Mouse (Mus musculus) layer of hippocampus, postnatal 25 days (tissue): ENCODE data around the gene Fbxl8. TPM values are rescaled to one million over a fixed set of nuclear protein-coding genes. Genes with fewer than 3 reads are reported as not detected.
"Not testable (repeated sequence)": the region's sequence is repeated elsewhere in the genome, so short reads cannot be mapped to it uniquely, and the experiment has no call there.

ENCODE experiments used
- DNase-seq, 2 experiments: peaks; one replicate each; pipeline ENCODE4 v3.0.0; 2022; ENCODE audit warnings: mixed read lengths in 2 of 2, low spot score in 1 of 2; ENCODE audit errors: extremely low spot score in 1 of 2
- total RNA-seq, 2 experiments: library from RNA; stranded (reverse); gene quantifications; 2 replicates each; pipeline ENCODE4 v1.2.3; 2021

Fbxl8 gene
- total RNA-seq: under 1 TPM; 0.69 to 0.94 TPM

DNA sequence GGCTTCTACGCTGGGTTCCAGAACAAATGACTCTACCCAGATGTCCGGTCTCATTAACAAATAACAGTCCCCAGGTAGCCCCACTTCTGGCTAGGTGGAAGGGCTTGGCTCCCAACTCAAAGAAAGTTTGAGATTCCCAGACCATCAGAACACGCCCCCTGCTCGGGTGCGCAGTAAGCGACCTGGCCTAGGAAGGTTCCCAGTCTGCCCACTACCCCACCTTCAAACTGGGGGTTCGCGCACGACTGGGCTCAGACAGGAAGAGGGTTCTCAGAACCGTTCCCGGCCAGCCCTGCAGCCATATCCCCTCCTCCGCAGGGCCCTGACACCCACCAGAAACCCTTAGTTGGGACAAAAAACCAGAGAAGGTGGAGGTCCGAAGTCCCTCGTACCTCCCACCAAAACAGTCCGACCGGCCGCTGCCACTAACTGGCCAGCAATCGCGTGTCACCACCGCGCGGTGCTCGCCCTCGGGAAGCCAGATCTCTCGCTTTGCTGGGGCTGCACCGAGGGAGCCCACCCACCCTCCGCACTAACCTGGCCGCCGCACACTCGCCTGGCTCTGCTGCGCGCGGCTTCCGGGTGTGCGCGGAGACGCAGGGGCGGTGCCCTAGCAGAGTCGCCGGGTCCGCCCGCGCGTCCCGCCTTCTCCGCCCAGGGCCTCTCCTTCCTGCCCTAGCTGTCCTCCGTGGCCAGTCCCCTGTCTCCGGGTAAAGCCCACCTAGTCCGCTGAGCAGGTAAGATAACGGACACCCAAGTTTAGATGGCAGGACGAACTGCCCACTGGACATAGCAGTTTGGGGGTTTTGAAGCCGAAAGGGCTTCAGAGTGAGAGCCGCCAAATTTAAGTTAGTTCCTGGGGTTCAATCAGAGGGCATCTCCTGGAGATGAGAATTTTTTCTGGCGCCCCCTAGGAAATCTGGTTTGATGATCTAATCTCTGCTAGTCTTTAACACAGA lies at the start of gene Fbxl8, which contains the start of gene Tradd:
Gene Fbxl8 (plus strand): TSS at position 625 of the 959 bp plus-strand sequence.
Gene Tradd (minus strand): TSS at position 586 of the 959 bp plus-strand sequence.
- no peak for DNase-seq

DNA sequence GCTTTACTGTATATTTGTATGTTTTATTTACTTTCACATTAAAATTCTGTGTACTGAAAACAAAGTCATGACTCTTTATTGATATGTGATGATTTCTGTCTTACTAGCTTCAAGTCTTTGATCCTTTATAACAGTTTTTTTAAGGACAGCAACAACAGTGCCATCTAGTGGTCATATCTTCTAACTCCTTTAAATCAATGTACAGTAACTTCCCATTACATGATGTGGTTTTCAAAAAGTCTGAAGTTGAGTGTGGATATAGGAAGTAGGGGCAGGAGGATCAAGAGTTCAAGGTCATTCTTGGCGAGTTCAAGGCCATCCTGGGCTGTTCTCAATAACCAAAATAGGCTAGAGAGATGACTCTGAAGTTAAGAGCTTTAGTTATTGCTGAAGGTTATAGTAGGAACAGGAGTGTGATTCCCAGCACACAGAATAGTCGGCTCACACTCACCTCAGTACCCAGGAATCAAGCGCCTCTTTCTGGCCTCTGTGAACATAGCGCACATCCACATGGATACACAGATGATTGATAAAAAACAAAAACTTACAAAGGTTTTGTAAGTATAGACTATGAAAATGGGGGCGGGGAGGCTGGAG lies 46.4 kb upstream of the Fbxl8 start:
- no peak for DNase-seq

DNA sequence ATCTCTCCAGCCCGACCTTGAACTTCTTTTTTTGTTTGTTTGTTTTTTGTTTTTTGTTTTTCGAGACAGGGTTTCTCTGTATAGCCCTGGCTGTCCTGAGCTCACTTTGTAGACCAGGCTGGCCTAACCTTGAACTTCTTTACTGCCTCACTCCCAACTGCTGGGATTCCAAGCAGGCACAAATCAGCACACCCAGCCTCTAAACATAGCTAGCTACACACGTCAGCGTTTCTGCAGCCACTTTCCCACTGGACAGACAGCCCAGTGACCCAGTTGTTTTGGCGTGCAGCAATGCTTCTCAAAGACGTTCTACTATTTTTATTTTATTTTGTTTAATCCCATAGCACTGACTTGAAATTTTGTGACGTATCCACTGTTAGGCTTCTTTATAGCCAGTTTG lies 40.6 kb upstream of the Fbxl8 start:
- DNase-seq: peak in 1 of 2 experiments; percentile 7

DNA sequence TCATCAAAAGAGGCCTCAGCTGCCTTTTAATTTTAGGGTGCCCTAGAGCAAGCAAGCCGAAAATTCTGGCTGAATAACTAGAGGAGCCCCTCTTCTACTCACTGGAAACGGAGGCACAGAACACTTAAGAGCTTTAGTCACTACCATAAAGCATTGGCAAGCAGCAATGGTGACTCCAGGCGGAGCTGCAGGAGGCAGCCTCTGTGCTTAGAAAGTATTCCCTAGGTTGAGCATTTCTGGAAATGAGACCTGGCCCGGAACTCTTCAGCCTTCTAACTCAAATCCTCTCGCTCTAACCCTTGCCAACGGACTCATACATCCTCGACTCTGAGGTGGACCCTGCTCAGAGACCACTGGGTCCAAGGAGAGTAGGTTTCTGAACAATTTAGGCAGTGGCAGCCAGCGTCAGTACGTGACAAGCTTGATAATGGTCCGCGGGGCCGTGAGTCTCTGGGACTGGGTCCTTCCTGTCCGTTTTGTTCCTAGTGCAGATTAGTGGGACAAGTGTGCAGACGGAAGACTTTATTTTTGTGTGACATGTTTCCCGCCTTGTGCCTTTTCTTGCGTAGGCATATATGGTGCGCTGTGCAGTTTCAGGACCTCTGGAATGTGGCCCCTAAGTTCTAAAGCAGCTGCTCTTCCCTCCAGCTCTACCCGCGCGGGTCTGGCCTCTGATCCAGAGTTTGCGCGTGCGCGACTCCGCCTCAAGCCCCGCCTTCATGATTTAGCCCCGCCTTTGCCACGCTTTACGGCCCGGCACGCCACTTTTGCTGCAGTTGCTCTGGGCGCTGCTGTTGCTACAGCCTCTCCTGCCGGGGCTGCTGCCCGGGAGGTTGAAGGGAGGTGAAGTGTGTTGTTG lies 39.8 kb upstream of the Fbxl8 start, which contains the start of gene D230025D16Rik:
Gene D230025D16Rik (plus strand): TSS at position 733 of the 859 bp plus-strand sequence.
- DNase-seq: peak; percentile 91 to 95

DNA sequence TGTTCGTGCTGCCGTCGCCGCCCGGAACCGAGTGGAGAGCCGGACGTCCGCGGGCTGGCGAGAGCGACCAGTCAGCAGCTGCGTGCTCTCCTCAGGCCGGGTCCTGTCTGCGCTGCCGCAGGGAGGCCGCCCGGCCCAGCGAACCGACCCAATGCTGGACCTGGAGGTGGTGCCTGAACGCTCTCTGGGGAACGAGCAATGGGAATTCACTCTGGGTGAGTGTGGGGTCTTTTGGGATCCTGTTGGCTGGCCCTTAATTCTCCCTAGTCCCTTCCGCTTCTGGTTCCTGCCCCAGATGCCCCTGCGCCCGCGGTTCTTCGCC lies 39.2 kb upstream of the Fbxl8 start:
- DNase-seq: no peak

DNA sequence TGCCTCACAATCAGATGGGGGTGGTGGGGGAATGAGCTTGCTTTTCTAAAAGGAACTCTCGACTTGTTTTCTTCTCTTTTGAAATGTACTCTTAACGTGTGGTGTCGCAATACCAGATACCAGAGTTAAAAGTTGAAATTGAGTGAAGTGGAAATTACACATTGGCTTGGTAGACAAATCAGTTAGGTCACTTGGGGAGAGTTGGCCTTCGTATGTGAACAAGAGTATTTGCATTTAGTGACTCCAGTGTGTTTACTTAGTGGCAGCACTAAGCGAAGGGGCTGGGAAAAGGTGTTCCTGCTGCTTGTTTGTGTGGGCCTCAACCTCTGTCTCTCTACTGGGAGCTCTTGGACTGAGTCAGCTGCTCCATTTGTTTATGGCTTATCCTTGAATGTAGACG lies 38.5 kb upstream of the Fbxl8 start:
- DNase-seq: no peak

DNA sequence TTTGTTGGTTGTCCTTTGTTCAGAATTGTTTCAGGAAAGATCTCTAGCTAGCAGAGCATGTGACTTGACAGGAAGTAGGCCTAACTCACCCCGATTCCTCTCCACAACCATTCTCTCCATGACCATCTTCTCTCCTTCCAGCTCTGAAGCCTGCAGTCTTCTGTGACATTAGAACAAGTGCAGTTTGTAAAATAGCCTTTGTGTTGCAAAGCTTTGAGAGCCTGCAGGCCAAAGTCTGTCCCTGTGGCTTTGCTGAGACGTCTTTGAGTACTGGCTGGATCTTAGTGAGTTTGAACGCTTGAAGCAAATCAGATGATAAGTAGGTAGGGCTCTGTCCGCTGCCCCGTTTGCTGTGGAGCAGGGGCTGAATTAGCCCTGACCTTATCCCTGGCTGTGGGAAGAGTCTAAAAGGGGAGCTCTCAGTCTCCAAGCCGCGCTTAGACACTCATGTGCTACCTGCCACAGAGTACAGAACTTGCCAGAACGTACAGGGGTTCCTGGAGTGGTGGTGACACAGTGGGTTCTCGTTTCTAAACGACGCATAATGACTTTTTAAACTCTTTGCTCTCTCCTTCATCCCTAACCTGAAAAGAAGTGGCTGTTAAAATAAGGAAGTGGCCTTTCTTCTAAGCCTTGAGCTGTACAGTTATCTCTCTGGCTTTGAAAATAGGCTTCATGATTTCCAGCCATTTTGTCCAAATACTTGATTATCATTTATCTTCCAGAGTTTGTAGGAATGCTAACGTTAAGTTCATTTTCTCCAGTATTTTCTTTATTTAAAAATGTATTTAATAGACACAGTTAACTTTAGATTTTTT lies 32.7 kb upstream of the Fbxl8 start:
- DNase-seq: no peak

DNA sequence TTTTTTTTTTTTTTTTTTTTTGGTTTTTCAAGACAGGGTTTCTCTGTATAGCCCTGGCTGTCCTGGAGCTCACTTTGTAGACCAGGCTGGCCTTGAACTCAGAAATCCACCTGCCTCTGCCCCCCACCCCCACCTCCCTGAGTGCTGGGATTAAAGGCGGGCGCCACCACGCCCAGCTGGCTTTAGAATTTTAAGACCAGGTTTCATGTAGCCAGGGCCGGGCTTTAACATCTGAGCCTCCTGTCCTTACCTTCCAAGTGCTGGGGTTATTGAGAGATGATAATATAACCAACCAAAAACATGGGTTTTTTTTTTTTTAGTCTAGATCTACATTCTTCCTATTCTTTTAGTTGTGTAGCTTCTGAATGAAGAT lies 32.1 kb upstream of the Fbxl8 start:
- not testable (repeated sequence) for DNase-seq

DNA sequence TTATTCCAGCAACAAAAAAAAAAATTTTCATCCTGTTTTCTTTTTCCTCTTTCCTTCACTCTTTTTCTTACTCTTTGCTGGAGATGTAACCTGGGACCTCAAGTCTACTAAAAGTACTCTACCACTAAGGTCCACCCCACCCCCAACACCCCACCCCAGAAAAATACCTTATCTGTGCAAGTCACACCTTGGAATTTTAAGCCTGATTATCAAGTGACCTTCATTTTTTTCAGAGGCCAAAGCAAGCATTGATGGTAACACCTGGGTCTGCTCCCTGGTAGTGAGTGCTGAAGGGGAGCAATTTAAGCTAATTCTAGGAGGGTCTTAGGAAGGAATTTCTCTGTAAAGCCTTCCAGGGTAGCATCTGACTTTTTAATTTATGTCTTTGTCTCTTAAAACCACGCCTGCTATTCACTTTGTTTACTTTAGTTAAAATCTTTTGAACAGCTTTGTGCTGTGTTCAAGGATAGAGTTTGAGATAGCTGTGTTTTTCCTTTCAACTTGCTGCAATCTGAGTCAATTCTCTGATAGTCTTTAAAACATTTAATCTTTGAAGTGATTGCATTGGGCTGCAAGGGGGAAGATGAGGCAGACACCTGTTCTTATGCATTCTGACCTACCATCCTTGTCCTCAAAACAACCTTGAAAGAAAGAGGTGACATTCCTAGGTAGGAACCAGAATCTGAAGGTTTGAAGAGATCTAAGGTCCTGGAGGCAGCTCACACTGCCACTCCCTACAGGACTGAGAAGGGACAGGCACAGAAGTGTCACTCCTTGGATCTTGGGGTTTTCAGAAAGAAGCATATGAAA lies 31.1 kb upstream of the Fbxl8 start:
- DNase-seq: no peak

DNA sequence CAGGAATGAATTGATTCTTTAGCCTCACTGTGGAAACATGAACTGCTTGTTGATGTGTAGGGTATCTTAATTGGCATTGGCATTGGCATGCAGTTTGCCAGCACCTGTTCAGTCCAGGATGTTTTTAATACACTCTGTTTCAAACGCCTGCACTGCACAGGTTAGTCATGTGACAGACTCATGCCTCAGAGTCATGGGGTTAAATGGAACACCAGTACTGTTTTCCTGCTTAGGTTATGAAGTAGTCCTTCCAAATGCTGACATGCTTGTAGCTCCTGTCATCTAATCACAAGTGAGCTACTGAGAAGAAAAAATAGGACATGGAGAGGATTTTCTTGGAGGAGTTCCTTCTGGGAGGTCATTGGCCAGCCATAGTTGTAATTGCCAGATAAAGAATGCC lies 29.2 kb upstream of the Fbxl8 start:
- no peak for DNase-seq

DNA sequence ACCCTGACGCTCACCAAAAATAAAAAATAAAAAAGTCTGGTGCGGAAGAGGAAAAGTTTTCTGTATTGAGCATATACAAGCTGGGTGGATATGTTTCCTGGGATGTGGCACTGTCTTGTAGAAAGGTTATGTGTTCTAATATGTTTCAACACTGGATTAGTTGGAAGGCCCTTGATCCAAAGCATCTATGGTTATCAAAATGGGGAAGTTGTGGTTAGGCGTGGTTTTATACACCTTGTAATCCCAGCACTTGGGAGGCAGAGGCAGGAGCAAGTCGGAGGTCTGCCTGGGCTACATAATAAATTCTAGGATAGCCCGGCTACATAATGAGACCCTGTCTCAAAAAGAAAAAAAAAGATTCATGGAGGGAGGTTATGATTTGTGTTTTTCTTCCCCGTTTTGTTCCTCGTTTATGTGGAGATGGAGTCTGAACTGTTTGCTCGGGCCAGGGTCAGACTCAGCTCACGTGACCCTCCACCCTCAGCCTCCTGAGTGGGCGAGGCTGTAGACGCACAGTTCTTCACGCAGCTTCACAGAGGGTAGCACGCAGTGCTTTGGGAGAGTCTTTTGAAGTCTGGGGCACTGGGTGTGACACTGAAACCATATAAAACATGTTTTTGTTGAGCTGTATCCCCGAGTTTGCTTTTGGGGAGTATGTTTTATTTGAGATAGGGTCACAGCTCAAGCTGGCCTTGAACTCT lies 26.9 kb upstream of the Fbxl8 start:
- DNase-seq: no peak

DNA sequence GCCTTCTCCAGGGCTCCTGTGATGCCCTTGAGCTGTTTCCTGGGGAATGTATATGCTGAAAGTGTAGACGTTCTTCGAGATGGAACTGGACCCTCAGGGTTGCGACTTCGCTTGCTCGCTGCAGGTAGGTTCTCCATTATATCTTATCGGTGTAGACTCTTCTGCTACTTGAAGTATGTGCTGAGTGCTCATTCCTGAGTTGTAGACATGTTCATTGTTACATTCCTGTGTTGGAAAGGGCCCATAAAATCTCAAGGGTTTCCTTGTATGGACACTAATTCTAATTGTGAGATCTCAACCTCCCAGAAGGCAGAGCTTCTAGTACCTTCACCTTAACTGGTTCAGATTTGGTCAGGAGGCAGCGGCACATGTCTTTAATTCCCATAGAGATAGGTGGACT lies 23.4 kb upstream of the Fbxl8 start:
- DNase-seq: no peak

DNA sequence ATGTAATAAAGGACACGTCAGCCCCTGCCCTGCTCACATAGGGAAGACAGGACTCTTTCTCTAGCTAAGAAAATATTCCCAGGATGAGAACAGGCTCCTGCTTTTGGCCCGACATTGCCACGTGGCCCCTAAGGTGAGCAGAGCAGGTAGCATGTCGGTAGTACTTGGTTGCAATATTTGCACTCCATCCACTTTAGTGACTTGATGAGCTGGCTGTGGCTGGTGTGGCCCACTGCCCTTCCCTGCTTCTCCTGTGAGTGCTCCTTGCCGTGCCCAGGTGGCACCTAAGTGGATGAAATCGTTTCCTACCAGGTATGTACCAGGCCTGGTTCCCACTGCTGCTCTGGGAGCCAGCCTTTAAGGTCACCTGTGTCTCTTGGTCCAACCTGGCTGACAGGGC lies 12.5 kb upstream of the Fbxl8 start:
- DNase-seq: no peak

DNA sequence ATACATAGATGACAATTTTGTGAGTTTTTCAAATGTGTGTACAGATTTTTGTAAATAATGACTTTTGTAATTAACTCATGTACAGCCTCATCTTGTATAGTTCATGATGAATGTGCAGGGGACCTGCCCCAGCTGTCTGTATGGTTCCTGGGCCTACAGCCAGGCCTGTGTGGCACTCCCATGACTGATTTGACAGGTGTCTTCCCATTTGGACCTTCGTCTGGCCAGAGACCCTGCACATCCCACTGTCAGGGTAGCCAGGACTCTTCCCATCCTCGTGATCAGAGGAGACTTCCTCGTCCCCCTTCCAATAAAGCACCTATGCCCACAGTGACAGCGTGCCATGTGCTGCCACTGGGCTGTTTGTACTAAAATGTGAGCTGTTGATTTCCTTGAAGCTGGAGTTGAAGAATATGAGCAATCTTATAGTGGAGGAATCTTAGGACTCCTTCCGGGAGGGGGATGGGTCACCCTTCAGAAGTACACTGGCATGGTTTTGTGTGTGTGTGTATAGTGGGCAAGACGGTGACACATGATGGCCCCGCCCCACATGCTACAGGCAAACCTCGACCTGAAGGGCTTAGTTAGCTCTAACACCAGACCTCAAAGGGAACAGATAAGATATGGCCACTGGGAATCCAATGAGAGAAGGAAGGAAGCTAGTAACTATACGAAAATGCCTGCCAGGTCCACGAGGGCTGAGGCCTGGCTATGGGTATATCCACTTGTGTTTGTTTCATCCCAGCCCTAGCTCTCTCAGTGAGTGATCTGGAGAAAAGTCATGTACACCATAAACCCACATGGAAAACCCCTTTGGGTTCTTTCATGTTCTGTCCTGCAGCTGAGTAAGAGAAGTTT lies 11.5 kb upstream of the Fbxl8 start:
- DNase-seq: no peak

DNA sequence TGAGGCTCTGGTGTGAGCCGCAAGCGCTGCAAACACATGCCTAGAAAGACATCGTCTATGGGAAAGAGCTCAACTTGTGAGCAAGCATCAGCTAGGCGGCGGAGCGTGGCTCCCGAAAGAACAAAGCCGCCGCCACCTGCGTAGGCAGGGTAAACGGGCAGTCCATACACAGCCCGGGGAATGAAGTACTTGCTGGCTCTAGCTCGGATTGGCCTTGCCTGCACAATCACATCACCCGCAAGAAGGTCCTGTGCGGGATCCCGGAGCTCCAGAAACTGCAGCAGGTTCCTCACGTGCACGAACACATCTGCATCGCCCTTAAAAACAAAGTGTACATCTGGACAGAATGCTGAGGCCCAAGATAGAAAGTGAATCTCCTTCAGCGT lies 10.7 kb upstream of the Fbxl8 start:
- no peak for DNase-seq

DNA sequence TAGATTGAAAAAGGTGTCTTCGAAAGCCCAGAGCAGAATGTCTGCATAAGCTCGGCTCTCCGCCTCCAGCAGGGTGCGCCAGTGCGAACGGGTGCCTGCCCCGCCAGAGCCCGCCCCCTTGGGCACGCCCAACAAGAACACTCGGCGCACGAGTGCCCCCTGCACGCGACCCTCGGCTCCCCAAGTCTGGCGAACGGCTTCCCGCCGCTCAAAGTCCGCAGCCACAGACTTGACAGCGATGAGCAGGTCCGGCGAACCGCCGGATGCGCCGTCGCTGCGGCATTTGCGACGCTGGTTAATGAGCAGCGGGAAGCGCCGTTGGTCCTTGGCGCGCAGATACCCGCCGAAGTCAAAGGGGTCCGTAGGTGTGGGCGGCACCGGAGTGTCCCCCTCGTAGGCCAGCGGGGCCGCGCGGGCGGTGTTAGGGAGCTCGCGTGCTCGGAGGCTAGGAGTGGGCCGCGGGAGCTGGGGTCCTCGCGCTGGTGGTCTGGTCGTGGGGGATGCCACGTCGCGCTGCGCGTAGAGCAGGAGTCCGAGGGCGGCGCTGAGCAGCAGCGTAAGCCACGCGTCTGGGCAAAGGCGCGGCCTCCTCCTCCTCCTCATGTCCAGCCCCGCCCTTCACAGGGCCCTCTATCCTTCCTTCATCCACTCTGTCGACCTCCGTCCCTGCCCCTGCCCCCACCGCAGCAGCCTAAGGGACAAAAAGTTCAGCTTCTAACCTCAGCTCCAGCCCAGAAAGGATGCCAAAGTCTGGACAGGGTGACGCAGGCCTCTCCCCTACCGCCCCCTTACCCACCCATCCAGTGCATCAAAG lies 10.1 kb upstream of the Fbxl8 start:
- peak; percentile 83 to 92 for DNase-seq

DNA sequence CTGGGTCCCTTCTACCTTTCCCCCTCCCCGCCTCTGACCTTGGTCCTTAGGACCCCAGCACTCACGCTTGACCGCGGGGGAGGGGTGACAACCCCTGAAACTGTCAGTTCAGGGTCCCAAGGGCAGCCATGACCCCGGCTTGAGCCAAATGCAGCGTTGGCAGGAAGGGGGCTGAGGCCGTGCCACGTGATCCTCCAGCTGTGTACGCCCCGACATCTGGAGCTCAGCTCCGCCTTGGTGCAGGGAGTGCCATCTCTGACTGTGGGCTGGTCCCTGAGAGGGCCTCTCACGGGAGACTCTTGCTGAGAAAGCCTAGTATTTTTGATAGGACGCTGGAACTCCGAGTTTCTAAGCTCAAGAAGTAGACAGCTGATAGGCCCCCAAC lies 9.5 kb upstream of the Fbxl8 start, which contains the start of gene B3gnt9:
Gene B3gnt9 (minus strand): TSS at position 188 of the 385 bp plus-strand sequence.
- no peak for DNase-seq
